Mouse (Mus musculus): ENCODE results near the gene Mrrf. TPM values are rescaled to one million over a fixed set of nuclear protein-coding genes. Genes with fewer than 3 reads are reported as not detected.

The Mrrf gene
- total and polyA plus RNA-seq, 2 experiments from 2014 or later = 29.7 to 38.5 TPM

DNA sequence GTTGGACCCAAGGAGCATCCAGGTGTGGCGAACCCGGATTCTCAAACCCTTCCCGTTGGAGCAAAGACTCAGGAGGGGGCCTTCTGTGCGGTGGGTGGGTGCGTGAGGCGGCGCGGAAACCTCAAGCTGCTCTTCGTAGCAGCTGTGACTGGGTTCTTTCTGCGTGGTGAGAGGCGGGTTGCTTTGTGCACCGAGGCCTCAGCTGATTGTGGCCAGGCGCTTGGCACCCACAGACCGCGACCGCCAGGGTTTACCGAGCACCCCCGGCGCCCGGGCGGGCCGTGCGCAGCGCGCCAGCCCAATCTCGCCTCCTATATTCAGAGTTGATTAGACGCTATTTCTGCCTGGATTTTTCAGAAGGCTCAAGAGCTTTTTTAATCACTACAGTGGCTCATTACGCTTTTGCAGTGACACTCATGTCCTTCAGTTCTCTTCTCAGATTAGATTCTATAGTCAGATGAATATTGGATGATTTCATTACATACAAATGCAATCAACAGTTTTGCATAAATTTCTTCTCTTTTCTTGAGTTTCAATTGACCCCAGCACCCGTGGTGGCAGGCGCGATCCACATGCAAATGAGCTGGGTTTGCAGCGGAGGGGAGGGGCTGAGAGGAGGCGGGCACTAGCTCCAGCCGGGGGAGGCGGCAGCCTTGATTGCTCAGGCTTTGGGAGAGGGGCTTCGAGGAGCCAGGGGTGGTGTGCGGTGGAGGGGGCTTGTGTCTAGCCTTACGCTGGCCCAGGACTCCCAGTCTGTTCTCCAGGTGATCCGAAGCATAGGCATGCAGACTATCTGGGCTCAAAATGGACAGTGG, 67.0 kb downstream of the Mrrf start:
- DNase-seq (ENCODE audit: low spot score) = no peak
- peak; percentile 44 for ATAC-seq (ENCODE audit: insufficient read depth, low read depth)
- WGBS = 2% methylated on average over 39 of the region's 39 CpGs
- H3K4me2 ChIP-seq (ENCODE audit: low read depth, low read length) = peak overlapping the region; percentile 68
- H3K9ac ChIP-seq (replicated peaks; ENCODE audit: low read depth, low read length) = peak overlapping the region; percentile 48; the same call in 1 of the 2 replicates
- TF ChIP-seq CTCF (IDR thresholded peaks at IDR 0.05; ENCODE audit: low read depth) = no peak
- TF ChIP-seq EP300 (IDR thresholded peaks at IDR 0.05; ENCODE audit: low read depth) = no peak
- H3K27me3 ChIP-seq (ENCODE audit: control insufficient read depth, insufficient read depth, low read length) = peaks cover 24% of the 10 kb centered on the region; the same call in 1 of the 2 replicates
- no peaks in the 10 kb centered on the region for H3K36me3 ChIP-seq (replicated peaks; ENCODE audit: control insufficient read depth, insufficient read depth, low read length)
- H3K9me3 ChIP-seq (replicated peaks; ENCODE audit: control insufficient read depth, low read length) = no peaks in the 10 kb centered on the region
- peak overlapping the region; percentile 43 for H3K4me3 ChIP-seq (ENCODE audit: low read depth, low read length)
- H3K4me1 ChIP-seq (ENCODE audit: control insufficient read depth, insufficient read depth) = peaks cover 27% of the 10 kb centered on the region
- peak overlapping the region; percentile 18; the same call in 1 of the 2 replicates for H3K27ac ChIP-seq (ENCODE audit: low read depth)

- no peak overlapping the region for H3K4me3 ChIP-seq (ENCODE audit: low read depth, low read length)
- ATAC-seq (ENCODE audit: insufficient read depth, low read depth) (no peak), DNase-seq (ENCODE audit: low spot score) (no peak)
- TF ChIP-seq EP300 (IDR thresholded peaks at IDR 0.05; ENCODE audit: low read depth) (no peak), CTCF (IDR thresholded peaks at IDR 0.05; ENCODE audit: low read depth) (no peak)
- H3K9ac ChIP-seq (replicated peaks; ENCODE audit: low read depth, low read length) = no peak overlapping the region
- no peak overlapping the region for H3K4me2 ChIP-seq (ENCODE audit: low read depth, low read length)
- H3K27ac ChIP-seq (ENCODE audit: low read depth) = no peak overlapping the region
- 55% methylated on average over 4 of the region's 4 CpGs for WGBS
- no peaks in the 10 kb centered on the region for H3K36me3 ChIP-seq (replicated peaks; ENCODE audit: control insufficient read depth, insufficient read depth, low read length)
- H3K27me3 ChIP-seq (ENCODE audit: control insufficient read depth, insufficient read depth, low read length) = peaks cover 24% of the 10 kb centered on the region; the same call in 1 of the 2 replicates
- H3K4me1 ChIP-seq (ENCODE audit: control insufficient read depth, insufficient read depth) = peaks cover 18% of the 10 kb centered on the region; the same call in 1 of the 2 replicates
- H3K9me3 ChIP-seq (replicated peaks; ENCODE audit: control insufficient read depth, low read length) = no peaks in the 10 kb centered on the region
These were observed 68.4 kb downstream of the Mrrf start for GRCm38 (mm10) chr2:36204595-36204994.

DNA sequence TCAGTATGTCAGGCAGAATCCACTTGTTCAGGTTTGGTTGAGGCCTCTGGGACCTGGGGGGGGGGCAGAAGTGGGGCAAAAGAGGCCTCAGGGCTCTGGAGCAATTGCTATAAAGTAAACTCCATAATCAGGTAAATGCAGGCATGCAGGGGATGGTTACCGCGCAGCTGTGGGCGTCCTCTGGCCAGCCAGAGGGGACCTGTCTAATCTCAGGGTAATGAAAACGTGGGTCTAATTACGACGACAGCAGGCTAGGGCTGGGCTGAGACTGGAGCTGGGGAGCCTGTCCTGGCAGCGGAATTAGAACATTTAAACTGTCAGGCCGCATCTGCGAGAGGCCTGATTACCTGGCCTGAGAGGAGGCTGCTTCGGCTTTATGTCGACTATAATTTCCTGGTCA, 70.9 kb downstream of the Mrrf start:
- Histone ChIP-seq H3K4me3 (ENCODE audit: low read depth, low read length) (no peak overlapping the region), H3K9ac (replicated peaks; ENCODE audit: low read depth, low read length) (no peak overlapping the region), H3K27me3 (ENCODE audit: control insufficient read depth, insufficient read depth, low read length) (peaks cover 13% of the 10 kb centered on the region; the same call in 1 of the 2 replicates), H3K9me3 (replicated peaks; ENCODE audit: control insufficient read depth, low read length) (no peaks in the 10 kb centered on the region), H3K27ac (ENCODE audit: low read depth) (no peak overlapping the region), H3K4me1 (ENCODE audit: control insufficient read depth, insufficient read depth) (peaks cover 24% of the 10 kb centered on the region), H3K36me3 (replicated peaks; ENCODE audit: control insufficient read depth, insufficient read depth, low read length) (no peaks in the 10 kb centered on the region), H3K4me2 (ENCODE audit: low read depth, low read length) (no peak overlapping the region)
- DNase-seq (ENCODE audit: low spot score) (no peak), ATAC-seq (ENCODE audit: insufficient read depth, low read depth) (no peak)
- 75% methylated on average over 11 of the region's 11 CpGs for WGBS
- TF ChIP-seq EP300 (IDR thresholded peaks at IDR 0.05; ENCODE audit: low read depth) = no peak
- no peak for TF ChIP-seq CTCF (IDR thresholded peaks at IDR 0.05; ENCODE audit: low read depth)

DNA sequence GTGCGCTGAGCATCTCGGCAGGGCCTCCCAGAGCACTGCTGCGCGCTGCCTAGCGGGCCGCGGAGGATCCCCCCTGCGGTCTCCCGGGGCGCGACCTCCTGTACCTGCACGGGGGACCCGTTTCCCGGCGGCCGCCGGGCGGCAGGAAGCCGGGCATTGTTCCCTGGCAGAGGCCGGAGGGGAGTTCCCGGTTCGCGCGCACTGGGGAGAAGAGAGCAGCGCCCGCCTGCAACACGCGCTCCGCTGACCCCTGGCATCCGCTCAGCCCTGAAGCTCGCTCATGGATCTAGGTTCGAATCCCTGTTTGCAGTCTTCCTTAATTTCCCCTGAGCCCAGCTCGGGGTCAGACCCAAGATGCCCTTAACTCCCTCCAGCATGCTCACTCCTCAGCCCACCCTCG, 74.6 kb downstream of the Mrrf start:
- Histone ChIP-seq H3K36me3 (replicated peaks; ENCODE audit: control insufficient read depth, insufficient read depth, low read length) (no peaks in the 10 kb centered on the region), H3K4me2 (ENCODE audit: low read depth, low read length) (peak overlapping the region; percentile 28; the same call in 1 of the 2 replicates), H3K27me3 (ENCODE audit: control insufficient read depth, insufficient read depth, low read length) (no peaks in the 10 kb centered on the region), H3K9me3 (replicated peaks; ENCODE audit: control insufficient read depth, low read length) (no peaks in the 10 kb centered on the region), H3K9ac (replicated peaks; ENCODE audit: low read depth, low read length) (no peak overlapping the region), H3K4me3 (ENCODE audit: low read depth, low read length) (peak overlapping the region; percentile 13; the same call in 1 of the 2 replicates), H3K4me1 (ENCODE audit: control insufficient read depth, insufficient read depth) (peaks cover 25% of the 10 kb centered on the region), H3K27ac (ENCODE audit: low read depth) (no peak overlapping the region)
- WGBS = 10% methylated on average over 24 of the region's 34 CpGs
- ATAC-seq (ENCODE audit: insufficient read depth, low read depth) (no peak), DNase-seq (ENCODE audit: low spot score) (no peak)
- TF ChIP-seq CTCF (IDR thresholded peaks at IDR 0.05; ENCODE audit: low read depth) (no peak), EP300 (IDR thresholded peaks at IDR 0.05; ENCODE audit: low read depth) (no peak)

GRCm38 (mm10) chr2:36211785-36212184, 75.6 kb downstream of the Mrrf start:
- no peak for TF ChIP-seq CTCF (IDR thresholded peaks at IDR 0.05; ENCODE audit: low read depth)
- no peak for TF ChIP-seq EP300 (IDR thresholded peaks at IDR 0.05; ENCODE audit: low read depth)
- peaks cover 32% of the 10 kb centered on the region for H3K4me1 ChIP-seq (ENCODE audit: control insufficient read depth, insufficient read depth)
- no peak for DNase-seq (ENCODE audit: low spot score)
- WGBS = 68% methylated on average over 7 of the region's 7 CpGs
- H3K9ac ChIP-seq (replicated peaks; ENCODE audit: low read depth, low read length) = no peak overlapping the region
- H3K9me3 ChIP-seq (replicated peaks; ENCODE audit: control insufficient read depth, low read length) = no peaks in the 10 kb centered on the region
- H3K36me3 ChIP-seq (replicated peaks; ENCODE audit: control insufficient read depth, insufficient read depth, low read length) = no peaks in the 10 kb centered on the region
- no peak for ATAC-seq (ENCODE audit: insufficient read depth, low read depth)
- no peak overlapping the region for H3K27ac ChIP-seq (ENCODE audit: low read depth)
- H3K27me3 ChIP-seq (ENCODE audit: control insufficient read depth, insufficient read depth, low read length) = no peaks in the 10 kb centered on the region
- H3K4me2 ChIP-seq (ENCODE audit: low read depth, low read length) = no peak overlapping the region
- no peak overlapping the region for H3K4me3 ChIP-seq (ENCODE audit: low read depth, low read length)
